Comparison of ENCODE assay signal across 9 mouse cellular contexts in the genomic region with DNA sequence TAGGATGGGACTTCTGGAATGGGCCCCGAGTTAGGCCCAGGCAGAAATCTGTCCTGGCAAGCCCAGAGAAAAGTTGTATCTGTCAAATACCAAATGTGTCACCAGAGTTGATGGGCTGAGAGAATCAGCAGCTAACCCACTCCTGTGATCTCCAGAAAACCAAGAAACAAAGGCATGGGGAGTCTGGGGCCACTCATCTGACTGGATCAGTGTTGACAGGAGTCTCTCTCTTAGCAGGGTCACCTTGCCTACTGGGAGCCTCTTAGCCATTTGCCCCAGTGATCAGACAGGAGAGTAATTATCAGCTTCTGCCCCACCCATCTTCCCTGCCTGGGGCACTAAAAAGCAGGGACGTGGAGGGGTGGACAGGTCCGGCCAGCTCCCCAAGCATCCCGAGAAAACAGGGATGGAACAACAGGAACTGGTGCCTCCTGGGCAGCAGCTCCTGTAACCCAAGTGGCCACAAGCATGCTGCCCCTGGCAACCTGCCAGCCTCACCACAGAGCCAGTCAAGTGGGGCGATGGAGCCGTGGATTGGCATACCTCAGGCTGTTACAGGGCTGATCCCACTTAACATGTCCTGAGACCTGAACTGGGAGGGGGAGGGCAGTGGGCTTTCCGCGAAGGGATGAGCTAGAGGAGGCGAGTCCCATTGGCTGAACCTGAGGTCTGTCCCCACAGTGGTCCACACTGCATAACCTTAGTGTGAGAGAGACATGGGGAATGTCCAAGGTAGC. TPM values are rescaled to one million over a fixed set of nuclear protein-coding genes. Genes with fewer than 3 reads are reported as not detected.
A peak's percentile ranks its signal among the peaks of the same experiment; 100 is the strongest.
DNase-seq lines count a peak whose midpoint lies in the region; ATAC-seq lines count a peak whose summit lies in the region.
"Had no signal": no experiment of that assay in that cellular context is flagged by ENCODE, and none has a peak within 500 bp of the region (broad histone marks: within the 10 kb centered on the region; RNA-seq: fewer than 3 reads in every experiment).

No protein-coding gene starts in this region.

- no peaks in the 10 kb centered on the region for H3K4me1 ChIP-seq in limb, embryonic 12.5 days (replicated peaks)
- no peaks in the 10 kb centered on the region for H3K4me1 ChIP-seq in limb, embryonic 10.5 days
- H3K4me1 ChIP-seq in heart, embryonic 16.5 days (ENCODE audit: control insufficient read depth, insufficient read depth, low read length), result peaks cover 7% of the 10 kb centered on the region

- no peaks in the 10 kb centered on the region for H3K27me3 ChIP-seq in limb, embryonic 12.5 days
- no peaks in the 10 kb centered on the region for H3K27me3 ChIP-seq in limb, embryonic 10.5 days (ENCODE audit: low read depth, poor library complexity, severe bottlenecking)
- no peaks in the 10 kb centered on the region for H3K27me3 ChIP-seq in heart, embryonic 16.5 days (ENCODE audit: control insufficient read depth, insufficient read depth, low read length)
- H3K27me3 ChIP-seq: limb, embryonic 13.5 days had no signal

- H3K4me2 ChIP-seq in limb, embryonic 12.5 days, result no peak overlapping the region
- no peak overlapping the region for H3K4me2 ChIP-seq in heart, embryonic 16.5 days (ENCODE audit: low read depth, low read length)
- H3K4me2 ChIP-seq: limb, embryonic 13.5 days had no signal

- DNase-seq in cerebellum, postnatal 10 days, result peak; percentile 62 to 63
- no peak for DNase-seq in cerebellum, adult 11-12 months
- no peak for DNase-seq in limb, embryonic 10.5 days (ENCODE audit: low spot score)
- peak; percentile 61 for DNase-seq in lung, postnatal 14 days
- no peak for DNase-seq in yolk sac, embryonic 10.5 days (ENCODE audit: low spot score)
- no peak for DNase-seq in thymus, postnatal 14 days

- ATAC-seq in limb, embryonic 12.5 days (ENCODE audit: insufficient number of reproducible peaks, insufficient read depth, low FRiP score, low TSS enrichment, low read depth), result no peak
- peak; percentile 49 for ATAC-seq in heart, embryonic 16.5 days (replicated peaks; ENCODE audit: extremely low read depth, insufficient read depth, low FRiP score)

- no peak overlapping the region for H3K4me3 ChIP-seq in limb, embryonic 12.5 days (replicated peaks)
- H3K4me3 ChIP-seq in limb, embryonic 10.5 days, result no peak overlapping the region
- no peak overlapping the region for H3K4me3 ChIP-seq in heart, embryonic 16.5 days (ENCODE audit: low read length)
- H3K4me3 ChIP-seq: limb, embryonic 13.5 days had no signal

- peaks cover 91% of the 10 kb centered on the region for H3K36me3 ChIP-seq in limb, embryonic 12.5 days
- peaks cover 83% of the 10 kb centered on the region for H3K36me3 ChIP-seq in limb, embryonic 10.5 days
- H3K36me3 ChIP-seq in heart, embryonic 16.5 days (ENCODE audit: control insufficient read depth, insufficient read depth), result peaks cover 43% of the 10 kb centered on the region

- H3K9me3 ChIP-seq in limb, embryonic 12.5 days, result no peaks in the 10 kb centered on the region
- H3K9me3 ChIP-seq in limb, embryonic 10.5 days (replicated peaks), result no peaks in the 10 kb centered on the region
- no peaks in the 10 kb centered on the region for H3K9me3 ChIP-seq in heart, embryonic 16.5 days (replicated peaks; ENCODE audit: control insufficient read depth, low read length)

- H3K9ac ChIP-seq in limb, embryonic 12.5 days (replicated peaks), result peak overlapping the region; percentile 27; the same call in 1 of the 2 replicates
- no peak overlapping the region for H3K9ac ChIP-seq in heart, embryonic 16.5 days (ENCODE audit: low read length)
- H3K9ac ChIP-seq: limb, embryonic 13.5 days had no signal

- 54% methylated on average over 9 of the region's 9 CpGs for WGBS in limb, embryonic 12.5 days
- 67% methylated on average over 9 of the region's 9 CpGs for WGBS in limb, embryonic 10.5 days
- WGBS in heart, embryonic 16.5 days, result 27% methylated on average over 9 of the region's 9 CpGs

- H3K27ac ChIP-seq in limb, embryonic 12.5 days, result peak overlapping the region; percentile 45; the same call in 1 of the 2 replicates
- H3K27ac ChIP-seq in limb, embryonic 10.5 days, result no peak overlapping the region
- peak overlapping the region; percentile 12 for H3K27ac ChIP-seq in heart, embryonic 16.5 days (ENCODE audit: low read length)
- H3K27ac ChIP-seq: limb, embryonic 13.5 days had no signal

RNA-seq across cellular contexts. Expression of a gene that starts 13.9 kb away (rescaled TPM):
- 390 and 396 TPM in 2 replicates for polyA plus RNA-seq in limb, embryonic 12.5 days (2016; fragmentation: Nextera tagmentation; extraction: Ambion mirVana)
- polyA plus RNA-seq in limb, embryonic 10.5 days (2016; fragmentation: Nextera tagmentation; extraction: Ambion mirVana), result 503 and 564 TPM in 2 replicates
- polyA plus RNA-seq in heart, embryonic 16.5 days (2015; fragmentation: Nextera tagmentation; extraction: Ambion mirVana), result 248 and 252 TPM in 2 replicates

RNA-seq across cellular contexts. Expression of a gene that starts 18.3 kb away (rescaled TPM):
- polyA plus RNA-seq in limb, embryonic 12.5 days (2016; fragmentation: Nextera tagmentation; extraction: Ambion mirVana), result 39.4 and 43.4 TPM in 2 replicates
- polyA plus RNA-seq in limb, embryonic 10.5 days (2016; fragmentation: Nextera tagmentation; extraction: Ambion mirVana), result 23.4 and 27.8 TPM in 2 replicates
- 92.3 and 95.9 TPM in 2 replicates for polyA plus RNA-seq in heart, embryonic 16.5 days (2015; fragmentation: Nextera tagmentation; extraction: Ambion mirVana)

RNA-seq across cellular contexts. Expression of a gene that starts 21.6 kb away (rescaled TPM):
- 0.27 and 0.56 TPM in 2 replicates for polyA plus RNA-seq in limb, embryonic 12.5 days (2016; fragmentation: Nextera tagmentation; extraction: Ambion mirVana)
- polyA plus RNA-seq in limb, embryonic 10.5 days (2016; fragmentation: Nextera tagmentation; extraction: Ambion mirVana), result 0.08 and 0.30 TPM in 2 replicates
- polyA plus RNA-seq in heart, embryonic 16.5 days (2015; fragmentation: Nextera tagmentation; extraction: Ambion mirVana), result 0.20 and 0.35 TPM in 2 replicates

RNA-seq across cellular contexts. Expression of a gene that starts 57.6 kb away (rescaled TPM):
- polyA plus RNA-seq in limb, embryonic 12.5 days (2016; fragmentation: Nextera tagmentation; extraction: Ambion mirVana), result 8.7 and 8.8 TPM in 2 replicates
- 9.8 and 12.8 TPM in 2 replicates for polyA plus RNA-seq in limb, embryonic 10.5 days (2016; fragmentation: Nextera tagmentation; extraction: Ambion mirVana)
- polyA plus RNA-seq in heart, embryonic 16.5 days (2015; fragmentation: Nextera tagmentation; extraction: Ambion mirVana), result 2.9 and 3.1 TPM in 2 replicates

RNA-seq across cellular contexts. Expression of a gene that starts 57.7 kb away (rescaled TPM):
- 17.4 and 22.2 TPM in 2 replicates for polyA plus RNA-seq in limb, embryonic 12.5 days (2016; fragmentation: Nextera tagmentation; extraction: Ambion mirVana)
- polyA plus RNA-seq in limb, embryonic 10.5 days (2016; fragmentation: Nextera tagmentation; extraction: Ambion mirVana), result 19.6 and 20.2 TPM in 2 replicates
- 15.6 and 19.1 TPM in 2 replicates for polyA plus RNA-seq in heart, embryonic 16.5 days (2015; fragmentation: Nextera tagmentation; extraction: Ambion mirVana)

Comparison
In these comparisons a context has a peak if more than half of its experiments do, and no peak if none do; other contexts are left out.
1. DNase-seq: peak in cerebellum, postnatal 10 days (2 of 2) and lung, postnatal 14 days (single experiment); none in cerebellum, adult 11-12 months (single experiment), limb, embryonic 10.5 days (single experiment), yolk sac, embryonic 10.5 days (single experiment) and thymus, postnatal 14 days (single experiment).